Mouse (Mus musculus) forelimb bud, embryonic 11.5 days (tissue): ENCODE data around the gene Tbc1d7.
A peak's percentile ranks its signal among the peaks of the same experiment; 100 is the strongest.

ENCODE experiments used
- DNase-seq: peaks from one replicate; pipeline ENCODE4 v3.0.0-alpha.2; 2012; ENCODE audit warnings: low read depth, low spot score

Tbc1d7 gene

DNA sequence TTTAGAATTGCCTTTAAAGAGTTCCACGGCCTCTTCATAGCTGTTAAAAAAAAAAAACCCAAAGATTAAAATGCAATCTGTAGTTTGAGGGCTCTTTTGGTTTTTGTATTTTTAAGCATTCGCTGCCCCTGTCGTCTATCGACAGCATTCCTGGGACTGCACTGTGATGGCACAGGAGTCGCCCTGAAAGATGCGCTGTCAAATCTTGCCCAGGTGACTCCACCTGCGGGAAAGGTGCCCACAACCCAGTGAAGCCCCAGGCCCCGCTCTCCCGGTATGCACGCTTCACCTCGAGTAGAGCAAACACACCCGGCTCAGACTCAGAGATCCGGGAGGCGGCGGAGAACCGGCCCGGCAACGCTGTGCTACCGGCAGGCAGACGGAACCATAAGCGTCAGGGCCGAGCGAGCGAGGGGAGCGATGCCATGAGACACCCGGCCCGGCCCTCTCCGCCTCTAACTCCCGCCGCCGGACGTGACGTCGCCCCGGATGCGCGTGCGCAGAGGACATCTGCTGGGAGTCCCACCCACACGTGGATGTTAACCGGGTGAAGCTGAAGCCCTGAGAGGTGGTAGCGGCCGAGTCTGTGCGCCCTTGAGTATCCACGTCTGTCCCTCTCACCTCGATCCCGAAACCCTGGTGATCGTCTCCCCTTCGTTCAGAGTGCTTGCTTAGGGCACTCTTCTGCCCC lies at the start of gene Tbc1d7:
TSS of gene Tbc1d7 (minus strand) at position 482 of the 691 bp plus-strand sequence.
- peak; percentile 95 for DNase-seq

DNA sequence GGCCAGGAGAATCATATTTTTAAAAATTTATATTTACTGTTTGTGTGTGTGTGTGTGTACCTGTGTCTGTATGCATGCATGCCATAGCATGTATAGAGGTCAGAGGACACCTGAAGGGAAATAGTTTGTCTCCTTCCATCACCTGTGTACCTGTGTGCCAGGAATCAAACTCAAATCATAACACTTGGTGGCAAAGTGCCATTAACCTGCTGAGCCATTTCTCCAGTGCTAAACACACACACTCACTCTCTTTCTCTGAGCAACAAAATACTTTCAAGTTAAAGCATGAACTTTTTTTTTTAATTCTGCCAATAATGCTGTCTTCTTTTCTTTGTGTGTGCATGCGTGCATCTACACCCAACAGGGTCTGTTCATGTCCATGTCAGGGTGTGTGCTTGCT lies 49.3 kb upstream of the Tbc1d7 start:
- DNase-seq = no peak

GRCm38 (mm10) chr13:43218764-43219163 lies 47.5 kb upstream of the Tbc1d7 start:
- DNase-seq = no peak

- DNase-seq = no peak
Observed at GRCm38 (mm10) chr13:43218284-43218683, 47.0 kb upstream of the Tbc1d7 start.

- DNase-seq = no peak
Observed at GRCm38 (mm10) chr13:43217686-43218085, 46.4 kb upstream of the Tbc1d7 start.

GRCm38 (mm10) chr13:43217059-43217458 lies 45.8 kb upstream of the Tbc1d7 start:
- no peak for DNase-seq

GRCm38 (mm10) chr13:43215994-43216706 lies 44.8 kb upstream of the Tbc1d7 start:
- no peak for DNase-seq

DNA sequence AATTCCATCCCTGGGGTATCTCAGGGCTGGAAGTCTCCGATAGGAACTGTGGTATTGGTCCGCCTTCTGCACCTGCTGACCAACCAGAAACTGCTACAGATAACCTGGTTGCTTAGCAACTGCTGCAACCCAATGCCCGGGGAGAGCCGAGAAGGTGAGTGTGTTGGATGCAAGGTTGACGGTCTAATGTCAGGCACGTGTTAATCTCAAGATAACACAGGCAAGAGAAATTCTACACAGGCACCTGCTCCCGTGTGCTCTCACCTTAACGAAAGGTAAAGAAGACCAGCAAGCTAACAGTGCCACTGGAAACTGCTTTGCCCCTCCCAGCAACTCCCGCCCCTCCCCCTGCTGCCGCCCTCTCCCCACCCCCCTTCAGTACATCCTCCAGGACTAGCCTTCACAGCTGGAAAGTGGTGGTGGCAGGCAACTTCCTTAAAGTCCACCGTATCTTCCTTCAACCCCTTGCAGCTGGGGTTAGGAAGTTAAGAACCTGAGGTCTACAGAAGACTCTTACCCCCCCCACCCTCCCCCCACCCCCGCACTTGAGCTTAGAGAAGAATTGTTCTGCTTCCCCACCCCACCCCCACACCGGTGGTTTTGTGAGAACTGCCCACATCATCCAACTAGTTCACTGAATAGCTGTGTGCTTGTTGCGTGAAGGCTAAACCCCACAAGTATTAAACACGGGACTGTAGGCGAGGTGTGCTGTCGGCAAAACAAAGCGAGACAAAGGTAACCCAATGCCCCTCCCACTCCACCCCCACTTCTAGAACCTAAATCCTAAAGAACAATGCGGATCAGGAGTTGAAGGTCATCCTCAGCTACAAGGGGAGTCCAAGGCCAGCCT lies 44.1 kb upstream of the Tbc1d7 start:
- peak; percentile 53 for DNase-seq

DNA sequence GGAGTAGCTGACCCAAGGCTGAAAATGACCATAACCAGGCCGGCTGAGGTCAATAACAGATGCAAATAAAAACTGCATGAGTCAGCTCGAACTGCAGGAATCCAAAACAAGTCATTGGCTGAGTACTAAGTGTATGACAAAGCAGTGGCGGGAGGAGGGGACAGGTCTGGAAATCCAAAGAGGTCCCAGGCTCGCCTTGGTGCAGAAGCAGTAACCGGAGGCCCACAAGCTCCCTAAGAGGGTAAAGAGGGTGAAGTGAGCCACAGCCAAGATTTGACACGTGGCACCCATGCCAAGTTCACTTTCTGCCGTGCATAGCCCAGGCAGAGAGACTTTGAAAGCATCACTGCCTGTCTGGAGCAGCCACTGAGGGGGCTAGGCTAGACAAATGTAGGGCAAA lies 41.0 kb upstream of the Tbc1d7 start:
- no peak for DNase-seq

- no peak for DNase-seq
Observed at GRCm38 (mm10) chr13:43210956-43211355, 39.7 kb upstream of the Tbc1d7 start.

DNA sequence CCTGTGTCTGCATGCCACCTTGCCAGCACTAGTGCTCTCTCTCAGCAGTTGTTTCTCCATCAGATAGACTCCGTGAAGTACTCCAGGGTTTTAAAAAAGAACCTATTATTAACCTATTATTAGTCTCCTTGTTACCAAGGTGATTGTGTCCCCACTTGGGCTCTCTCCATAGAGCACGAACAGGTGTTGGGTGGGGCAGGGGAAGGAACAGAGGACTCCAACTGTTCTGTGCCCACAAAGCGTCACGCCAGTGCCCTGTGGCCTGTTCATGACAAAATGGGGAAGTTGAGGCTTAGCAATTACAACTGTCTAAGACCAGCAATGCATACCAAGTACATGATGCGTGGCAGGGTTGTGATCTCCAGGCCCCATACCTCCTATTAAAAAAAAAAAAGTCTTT lies 38.3 kb upstream of the Tbc1d7 start:
- DNase-seq = no peak

- no peak for DNase-seq
Observed at GRCm38 (mm10) chr13:43208914-43209439, 37.7 kb upstream of the Tbc1d7 start.

GRCm38 (mm10) chr13:43206118-43206683 lies 34.9 kb upstream of the Tbc1d7 start:
- no peak for DNase-seq

DNA sequence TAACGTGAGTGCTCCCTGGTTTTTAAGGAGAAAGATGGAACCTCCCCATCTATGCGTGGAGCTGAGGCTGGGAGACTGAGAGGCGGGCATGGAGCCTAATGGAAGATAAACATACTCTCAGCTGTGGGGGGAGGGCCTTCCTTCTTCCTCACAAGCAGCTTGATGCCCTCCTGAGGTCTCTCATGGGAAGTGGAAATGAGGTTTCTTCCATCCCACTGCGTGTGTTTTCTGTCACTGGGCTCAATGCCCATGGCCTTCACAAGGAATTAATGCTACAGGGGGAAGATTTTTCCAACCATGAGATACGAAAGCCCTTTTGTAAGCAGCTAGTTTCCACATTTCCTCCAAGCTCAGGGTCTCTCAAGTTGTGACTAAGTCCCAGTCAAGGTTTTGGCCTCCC lies 32.3 kb upstream of the Tbc1d7 start:
- DNase-seq = no peak

GRCm38 (mm10) chr13:43203234-43203633 lies 31.9 kb upstream of the Tbc1d7 start:
- DNase-seq = no peak

- no peak for DNase-seq
Observed at GRCm38 (mm10) chr13:43202351-43202750, 31.1 kb upstream of the Tbc1d7 start.

- DNase-seq = no peak
Observed at GRCm38 (mm10) chr13:43201033-43201432, 29.7 kb upstream of the Tbc1d7 start.

- DNase-seq = no peak
Observed at GRCm38 (mm10) chr13:43200473-43200872, 29.2 kb upstream of the Tbc1d7 start.

DNA sequence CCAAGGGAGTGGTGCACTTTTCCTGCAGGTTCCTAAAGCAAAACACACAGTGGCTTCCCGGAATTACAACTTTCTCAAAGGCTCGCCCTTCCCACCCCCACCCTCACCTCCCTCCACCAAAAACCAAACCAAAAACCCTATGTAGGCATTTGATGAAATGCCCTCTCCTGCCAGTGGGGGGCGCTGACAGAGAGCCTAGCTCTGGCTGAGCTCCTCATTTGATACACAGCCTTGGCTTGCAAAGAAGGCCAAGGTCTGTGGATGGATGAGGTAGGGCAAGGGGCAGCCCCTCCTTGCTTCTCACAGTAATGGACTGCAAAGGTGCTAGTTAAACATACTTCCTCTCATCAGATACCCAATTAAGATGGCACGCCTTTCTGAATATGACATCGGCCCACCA lies 28.4 kb upstream of the Tbc1d7 start:
- DNase-seq = no peak

DNA sequence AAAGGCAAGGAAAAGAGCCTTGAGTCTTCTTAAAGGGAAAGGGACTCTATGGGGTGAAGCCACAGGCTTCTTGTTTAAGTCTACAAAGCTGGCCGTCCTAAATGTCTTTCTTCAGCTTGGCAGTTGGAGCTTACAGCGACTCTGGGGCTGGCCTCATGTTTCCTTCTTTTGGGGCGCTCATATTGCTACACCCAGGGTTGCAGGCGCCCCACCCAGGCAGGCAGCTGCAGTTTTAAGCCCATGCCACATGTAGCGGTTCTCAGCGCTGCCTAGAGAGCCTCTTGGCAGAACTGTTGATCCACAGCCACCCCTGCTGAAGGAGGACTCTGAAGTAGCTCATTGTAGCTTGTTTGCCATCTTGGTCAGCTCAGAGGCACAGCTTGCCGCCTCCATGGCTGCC lies 28.0 kb upstream of the Tbc1d7 start:
- no peak for DNase-seq

GRCm38 (mm10) chr13:43197187-43197586 lies 25.9 kb upstream of the Tbc1d7 start:
- DNase-seq = no peak

DNA sequence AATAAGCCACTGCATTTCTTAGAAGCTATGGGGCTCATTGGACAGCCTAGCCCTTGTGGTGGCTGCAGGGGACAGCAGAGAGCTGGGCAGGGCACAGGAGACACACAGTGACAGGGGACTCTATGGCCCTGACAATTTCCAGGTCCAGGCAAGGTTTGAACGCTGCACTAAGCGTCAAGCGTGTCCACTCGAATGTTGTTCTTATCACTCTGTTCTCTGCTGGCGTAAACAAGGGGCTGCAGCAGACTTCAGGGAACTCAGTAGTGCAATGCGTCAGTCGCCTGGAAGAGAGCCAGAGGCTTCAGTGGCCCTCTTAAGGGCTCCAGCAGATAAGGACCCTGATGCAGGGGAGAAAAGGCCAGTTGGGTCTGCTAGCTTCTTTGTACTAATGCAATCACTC lies 24.7 kb upstream of the Tbc1d7 start:
- no peak for DNase-seq
